Mouse (Mus musculus): ENCODE measurements at regions not wholly inside any gene's neighbourhood (a gene's known extent, or its start where the extent isn't known, plus 50 kb on each side); places are given as distances from the start of the nearest gene placed in this dataset.

GRCm38 (mm10) chr14:71228894-71229446 lies 629.3 kb upstream of the Fam160b2 start:
- TF ChIP-seq CTCF (IDR thresholded peaks at IDR 0.05): no peak
- TF ChIP-seq EP300 (IDR thresholded peaks at IDR 0.05): no peak

Data from lung, postnatal 0 days (tissue).